Mouse (Mus musculus): ENCODE data around the gene Steap3.

GRCm38 (mm10) chr1:120186204-120186603 lies 86.3 kb downstream of the Steap3 start:
- TF ChIP-seq CTCF (conservative IDR thresholded peaks at IDR 0.05; ENCODE audit: low read length) (no peak), NANOG (IDR thresholded peaks at IDR 0.05; ENCODE audit: borderline replicate concordance, low read length) (no peak)
